Mouse (Mus musculus) small intestine, adult 2 months (tissue): ENCODE results near the gene Actb. TPM values are rescaled to one million over a fixed set of nuclear protein-coding genes. Genes with fewer than 3 reads are reported as not detected.
"Not testable (repeated sequence)": the region's sequence is repeated elsewhere in the genome, so short reads cannot be mapped to it uniquely, and the experiment has no call there.

Experiments used
- H3K27ac ChIP-seq: fragments of 200-500 bp; 2 replicates; pipeline ENCODE4 v1.5.1; 2012; ENCODE audit warnings: low read depth, low read length, control low read depth, inconsistent platforms; ENCODE audit not compliant: insufficient read depth
- H3K27me3 ChIP-seq: fragments of 200-500 bp; 2 replicates; pipeline ENCODE4 v1.6.1; 2012; ENCODE audit warnings: mild to moderate bottlenecking, moderate library complexity, low read length, inconsistent platforms; ENCODE audit not compliant: control insufficient read depth, insufficient read depth
- H3K36me3 ChIP-seq: fragments of 200-500 bp; 2 replicates; pipeline ENCODE4 v1.6.1; 2012; ENCODE audit warnings: mild to moderate bottlenecking, low read length, control low read depth, inconsistent platforms; ENCODE audit not compliant: control insufficient read depth, insufficient read depth
- H3K4me1 ChIP-seq: fragments of 200-500 bp; 2 replicates; pipeline ENCODE4 v1.6.1; 2012; ENCODE audit warnings: low read length, inconsistent platforms, mixed read lengths; ENCODE audit not compliant: control insufficient read depth, insufficient read depth, insufficient read length
- H3K4me3 ChIP-seq: fragments of 200-500 bp; 2 replicates; pipeline ENCODE4 v1.5.1; 2012; ENCODE audit warnings: low read depth, mild to moderate bottlenecking, control low read depth, inconsistent platforms, low read length, moderate library complexity
- CTCF ChIP-seq: fragments of 200-500 bp; IDR thresholded peaks from 2 replicates; pipeline ENCODE4 v1.5.1; 2012; ENCODE audit warnings: low read depth, mild to moderate bottlenecking, control low read depth, inconsistent platforms, low read length, moderate library complexity, mixed read lengths; ENCODE audit not compliant: insufficient replicate concordance, insufficient read length; ENCODE audit errors: extremely low read depth
- POLR2A ChIP-seq: fragments of 200-500 bp; IDR thresholded peaks from 2 replicates; pipeline ENCODE4 v1.6.1; 2012; ENCODE audit warnings: low read depth, mild to moderate bottlenecking, control low read depth, inconsistent platforms, low read length, moderate library complexity
- WGBS: fragments of 180-500 bp; shearing (Covaris S2); methylation state at CpG from one replicate; pipeline ENCODE4 v1.1.7; 2018; 5-methylcytosine and 5-hydroxymethylcytosine counted together
- polyA plus RNA-seq: library from polyadenylated mRNA; depleted of rRNA; stranded (reverse); fragments of >200 nt; gene quantifications from 2 replicates; pipeline ENCODE4 v1.2.3, GENCODE M21; 2012

Gene Actb
- polyA plus RNA-seq, 1 experiment = 11,894 TPM

DNA sequence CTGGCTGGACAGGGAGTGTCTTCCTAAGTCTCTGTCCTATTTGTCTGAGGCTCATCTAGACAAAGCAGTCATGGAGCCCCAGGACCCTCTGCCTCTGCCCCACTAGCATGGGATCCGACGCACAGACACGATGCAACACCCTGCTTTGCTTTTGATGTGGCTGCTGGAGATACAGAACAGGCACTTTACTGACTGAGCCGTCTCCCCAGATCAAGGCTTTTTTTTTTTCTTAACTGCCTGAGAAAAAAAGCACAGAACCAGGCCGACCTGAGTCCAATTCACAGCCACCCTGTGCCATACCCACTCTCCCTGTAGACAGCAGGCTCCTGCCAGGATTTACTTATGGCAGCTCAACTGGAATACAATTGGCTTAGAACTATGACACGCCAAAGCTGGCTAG lies 15.2 kb downstream of the Actb start:
- Histone ChIP-seq H3K4me3 (no peak overlapping the region), H3K36me3 (peaks cover 9% of the 10 kb centered on the region), H3K4me1 (0 out of 2 replicates have a peak, but pooled peaks cover 3% of the 10 kb centered on the region), H3K27ac (no peak overlapping the region), H3K27me3 (no peaks in the 10 kb centered on the region)
- TF ChIP-seq POLR2A (no peak), CTCF (no peak)
- 85% methylated on average over 6 of the region's 6 CpGs for WGBS

DNA sequence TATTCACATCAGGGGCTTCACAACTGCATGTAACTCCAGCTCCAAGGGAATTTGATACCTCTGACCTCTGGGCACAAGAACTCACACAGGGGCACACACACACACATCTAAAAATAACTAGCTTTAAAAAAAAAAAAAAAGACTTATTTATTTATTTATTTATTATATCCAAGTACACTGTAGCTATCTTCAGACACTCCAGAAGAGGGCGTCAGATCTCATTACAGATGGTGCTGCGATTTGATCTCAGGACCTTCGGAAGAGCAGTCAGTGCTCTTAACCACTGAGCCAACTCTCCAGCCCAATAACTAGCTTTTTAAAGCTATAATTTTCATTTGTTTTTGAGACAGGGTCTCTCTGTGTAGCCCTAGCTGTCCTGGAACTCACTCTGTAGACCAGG lies 19.0 kb downstream of the Actb start:
- not testable (repeated sequence) for H3K4me3 ChIP-seq, H3K27me3 ChIP-seq, H3K27ac ChIP-seq, H3K4me1 ChIP-seq
- peaks cover 25% of the 10 kb centered on the region for H3K36me3 ChIP-seq
- 83% methylated on average over 3 of the region's 3 CpGs for WGBS

DNA sequence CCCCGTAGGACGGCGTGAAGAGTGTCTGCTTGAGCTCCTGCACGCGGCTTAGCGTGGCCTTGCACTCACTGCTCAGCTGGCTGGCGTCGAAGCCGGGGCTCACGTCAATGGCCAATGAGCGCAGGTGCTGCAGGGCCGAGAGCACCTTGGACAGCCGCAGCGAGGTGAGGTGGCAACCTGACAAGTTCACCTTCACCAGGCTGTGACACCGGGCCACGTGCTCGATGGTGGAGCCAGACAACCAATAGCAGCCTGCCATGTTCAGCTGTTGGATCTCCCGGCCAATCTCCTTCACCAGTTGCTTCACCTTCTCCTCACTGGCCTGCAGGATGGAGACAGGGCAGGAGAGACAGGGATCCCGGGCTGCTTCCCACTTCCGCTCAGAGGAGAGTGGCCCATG lies 19.8 kb downstream of the Actb start:
- peaks cover 26% of the 10 kb centered on the region for H3K36me3 ChIP-seq
- TF ChIP-seq CTCF = no peak
- no peak for TF ChIP-seq POLR2A
- 92% methylated on average over 20 of the region's 20 CpGs for whole genome bisulfite sequencing
- H3K4me3 ChIP-seq = no peak overlapping the region
- no peaks in the 10 kb centered on the region for H3K27me3 ChIP-seq
- no peak overlapping the region for H3K27ac ChIP-seq
- H3K4me1 ChIP-seq = no peaks in the 10 kb centered on the region

DNA sequence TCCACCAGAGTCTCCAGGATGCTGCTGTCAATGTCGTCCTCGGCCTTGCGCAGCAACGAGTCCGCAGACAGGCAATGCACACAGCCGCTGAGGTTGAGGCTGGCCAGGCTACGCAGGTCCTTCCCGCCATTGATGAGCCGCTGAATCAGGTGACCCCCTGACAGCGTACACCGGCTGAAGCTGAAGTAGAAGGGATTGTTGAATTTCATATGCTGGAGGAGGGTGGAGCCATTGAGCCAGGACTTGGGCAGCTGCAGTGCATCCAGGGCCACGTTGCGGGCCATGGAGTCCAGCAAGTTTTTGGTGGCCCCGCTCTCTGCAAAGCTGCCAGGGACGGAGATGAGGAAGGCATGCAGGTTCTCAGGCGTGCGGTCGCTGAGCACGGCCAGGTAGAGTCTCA lies 20.4 kb downstream of the Actb start:
- Histone ChIP-seq H3K27me3 (no peaks in the 10 kb centered on the region), H3K4me1 (no peaks in the 10 kb centered on the region), H3K27ac (no peak overlapping the region), H3K4me3 (no peak overlapping the region), H3K36me3 (peaks cover 26% of the 10 kb centered on the region)
- TF ChIP-seq CTCF = no peak
- WGBS = 95% methylated on average over 19 of the region's 19 CpGs

DNA sequence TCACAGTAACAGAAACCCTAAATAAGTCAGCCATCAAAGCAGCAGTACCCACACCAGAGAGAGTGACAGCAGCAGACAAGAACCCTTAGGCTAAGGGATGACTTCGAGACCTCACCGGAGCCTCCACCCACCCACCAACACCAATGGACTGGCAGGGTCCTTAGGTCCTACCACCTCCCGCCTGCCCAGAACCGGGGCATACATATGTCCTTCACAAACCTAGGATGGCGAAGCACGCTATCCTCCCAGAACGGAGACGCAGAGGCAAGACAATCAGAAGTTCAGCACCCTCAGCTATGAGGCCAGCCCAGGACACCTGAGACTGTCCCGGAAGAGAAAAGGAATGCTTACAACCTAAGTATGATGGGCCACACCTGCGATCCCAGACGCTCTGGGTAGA lies 24.1 kb downstream of the Actb start:
- TF ChIP-seq POLR2A = no peak
- no peak for TF ChIP-seq CTCF
- H3K27ac ChIP-seq = no peak overlapping the region
- H3K4me3 ChIP-seq = no peak overlapping the region
- H3K4me1 ChIP-seq = peaks cover 4% of the 10 kb centered on the region
- H3K27me3 ChIP-seq = no peaks in the 10 kb centered on the region
- H3K36me3 ChIP-seq = peaks cover 31% of the 10 kb centered on the region
- 91% methylated on average over 11 of the region's 11 CpGs for WGBS

DNA sequence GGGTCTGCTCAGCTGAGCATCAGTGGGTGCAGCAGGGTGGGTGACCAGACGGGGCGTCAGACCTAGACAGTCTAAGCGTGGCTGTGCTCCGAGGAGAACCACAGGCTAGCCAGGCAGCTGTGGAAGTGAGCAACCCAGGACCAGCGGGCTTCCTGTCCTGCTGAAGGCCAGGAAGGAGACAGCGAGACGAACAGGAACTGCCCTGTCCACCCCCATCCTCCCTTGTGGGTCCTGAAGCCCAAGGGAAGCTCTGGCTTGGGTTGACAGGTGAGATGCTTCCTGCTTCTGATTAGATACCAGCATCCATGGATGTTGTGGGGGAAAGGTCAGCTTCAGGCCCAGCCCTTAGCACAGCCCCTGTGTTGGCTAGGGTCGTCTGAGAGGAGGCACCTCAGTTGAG lies 24.6 kb downstream of the Actb start:
- no peaks in the 10 kb centered on the region for H3K27me3 ChIP-seq
- H3K27ac ChIP-seq = no peak overlapping the region
- H3K36me3 ChIP-seq = peaks cover 28% of the 10 kb centered on the region
- TF ChIP-seq POLR2A (no peak), CTCF (no peak)
- 82% methylated on average over 8 of the region's 8 CpGs for WGBS
- H3K4me3 ChIP-seq = no peak overlapping the region
- peaks cover 5% of the 10 kb centered on the region for H3K4me1 ChIP-seq

DNA sequence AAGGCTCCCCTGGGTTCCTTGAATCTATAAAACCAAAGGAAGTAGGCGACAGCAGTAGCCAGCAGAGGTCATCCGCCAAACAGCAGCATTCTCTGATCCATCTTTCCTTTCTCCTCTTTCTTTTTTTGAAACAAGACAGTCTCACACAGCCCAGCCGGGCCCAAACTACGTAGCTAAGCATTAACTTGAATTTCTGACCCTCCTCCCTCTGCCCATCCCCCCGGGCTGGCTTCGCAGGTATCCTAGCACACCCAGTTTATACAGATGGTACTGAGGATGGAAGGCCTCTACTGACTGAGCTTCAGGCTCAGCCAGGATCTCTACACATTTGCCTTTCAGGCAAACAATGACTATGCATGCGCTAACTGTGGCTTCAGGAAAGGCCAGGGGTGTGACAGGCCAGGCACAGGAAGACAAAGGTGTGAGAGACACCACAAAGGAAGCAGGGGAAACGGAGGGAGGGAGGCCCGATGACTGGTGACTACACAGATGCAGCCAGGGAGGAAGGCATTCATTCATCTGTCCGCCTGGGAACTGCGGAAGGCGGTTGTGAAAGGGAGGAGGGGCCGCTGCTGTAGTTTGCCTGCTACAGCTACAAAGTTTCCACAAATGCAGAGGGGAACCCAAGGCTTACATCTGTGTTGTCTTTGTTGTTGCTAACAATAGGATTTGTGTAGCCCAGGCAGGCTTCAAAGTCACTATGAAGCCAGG lies 25.6 kb downstream of the Actb start:
- WGBS = 67% methylated on average over 13 of the region's 13 CpGs
- Histone ChIP-seq H3K27ac (no peak overlapping the region), H3K4me3 (no peak overlapping the region), H3K36me3 (peaks cover 23% of the 10 kb centered on the region), H3K27me3 (no peaks in the 10 kb centered on the region), H3K4me1 (peaks cover 5% of the 10 kb centered on the region)
- TF ChIP-seq POLR2A (no peak), CTCF (no peak)

DNA sequence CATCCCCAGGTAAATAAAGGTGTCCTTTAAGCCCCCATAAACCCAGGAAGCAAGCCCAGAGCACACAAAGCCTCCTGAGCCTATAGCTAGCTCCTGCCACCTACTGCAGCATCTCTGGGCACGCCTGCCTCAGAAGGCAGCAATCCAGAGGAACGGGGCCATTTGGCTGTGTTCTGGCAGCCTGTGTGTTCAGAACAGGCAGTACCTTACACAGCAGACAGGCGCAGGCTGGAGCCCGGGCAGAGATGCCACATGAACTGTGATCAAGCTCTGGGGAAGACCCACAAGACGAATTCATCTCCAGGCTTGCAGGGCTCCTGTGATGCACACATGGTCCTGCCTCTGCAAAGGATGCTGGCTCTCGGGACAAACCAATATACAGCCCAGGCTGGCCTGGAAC lies 26.3 kb downstream of the Actb start:
- Histone ChIP-seq H3K27ac (no peak overlapping the region), H3K4me1 (peaks cover 5% of the 10 kb centered on the region), H3K4me3 (no peak overlapping the region), H3K27me3 (no peaks in the 10 kb centered on the region), H3K36me3 (peaks cover 21% of the 10 kb centered on the region)
- WGBS = 88% methylated on average over 6 of the region's 6 CpGs
- TF ChIP-seq CTCF = no peak
- TF ChIP-seq POLR2A = no peak
